Mouse (Mus musculus): Measurements from ENCODE around the gene Auts2.

DNA sequence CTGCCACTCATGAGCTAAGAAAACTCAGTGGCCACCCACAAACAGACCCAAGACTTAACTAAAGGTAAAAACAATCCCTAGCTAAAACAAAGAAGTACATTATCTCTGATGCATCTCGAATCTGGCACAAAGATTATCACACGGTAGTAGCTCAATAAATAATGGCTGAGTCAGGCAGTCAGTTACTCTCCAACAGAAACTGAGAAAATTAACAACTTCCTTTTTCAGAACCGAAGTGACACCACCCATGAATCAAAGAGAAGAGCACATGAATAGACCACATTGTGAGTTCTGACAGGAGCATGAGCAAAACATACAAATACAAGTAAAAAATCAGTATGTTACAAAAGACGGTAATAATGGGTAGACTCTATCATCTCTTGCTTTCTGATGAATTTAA is 242.3 kb downstream of the Auts2 start:
- no peak for TF ChIP-seq CTCF (IDR thresholded peaks at IDR 0.05; ENCODE audit: low read depth)
- TF ChIP-seq EP300 (IDR thresholded peaks at IDR 0.05; ENCODE audit: low read depth) = no peak
